Mouse (Mus musculus) WW6 (cell line): ENCODE results near the gene Wnk1.
"Not testable (repeated sequence)": the region's sequence is repeated elsewhere in the genome, so short reads cannot be mapped to it uniquely, and the experiment has no call there.

Experiments
- DNase-seq: peaks from one replicate; pipeline ENCODE4 v3.0.0-alpha.2; 2013; ENCODE audit warnings: low read depth, low spot score

The Wnk1 gene

DNA sequence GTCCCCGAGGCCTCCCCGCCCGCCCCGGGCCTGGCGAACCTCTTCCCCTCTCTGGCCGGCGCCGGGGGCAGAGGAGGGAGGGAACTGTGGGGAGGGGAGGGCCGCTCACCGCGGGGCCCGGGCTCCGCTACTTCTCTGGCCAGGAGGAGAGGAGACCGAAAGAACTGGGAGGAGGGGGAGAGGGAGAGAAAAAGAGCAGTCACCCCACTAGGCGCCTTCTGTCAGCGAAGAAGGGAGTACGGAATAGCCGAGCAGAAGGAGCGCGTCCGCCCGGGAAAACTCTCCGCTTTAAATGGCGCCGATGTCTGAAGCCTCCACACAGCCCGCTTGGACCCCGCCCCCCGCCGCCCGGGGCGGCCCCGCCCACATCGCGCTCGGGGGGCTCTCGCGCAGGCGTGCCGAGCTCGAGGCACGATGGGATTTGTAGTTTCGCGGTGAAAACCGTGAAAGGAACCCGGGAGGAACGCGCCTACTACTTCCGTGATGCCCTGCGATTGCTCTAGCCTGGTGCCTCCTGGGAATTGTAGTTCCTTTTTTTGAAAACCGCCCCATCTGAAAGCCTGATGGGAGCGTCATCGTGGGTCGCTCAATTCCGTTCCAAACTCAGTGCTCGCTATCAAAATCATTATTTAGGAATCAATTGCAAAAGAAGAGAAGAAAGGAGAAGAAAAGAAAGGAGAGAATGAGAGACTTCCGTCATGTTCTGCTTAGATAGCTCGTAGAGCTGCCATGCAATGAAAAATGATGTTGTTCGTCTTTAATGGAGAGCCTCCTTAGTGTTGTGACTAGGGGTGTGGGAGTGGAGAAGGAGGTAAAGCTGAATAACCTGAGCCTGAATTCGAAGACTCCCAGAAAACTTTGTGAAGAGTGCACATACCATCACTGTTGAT lies at the start of gene Wnk1:
Gene Wnk1 (minus strand): TSS at position 307 of the 890 bp plus-strand sequence.
- DNase-seq, result peak; percentile 98

DNA sequence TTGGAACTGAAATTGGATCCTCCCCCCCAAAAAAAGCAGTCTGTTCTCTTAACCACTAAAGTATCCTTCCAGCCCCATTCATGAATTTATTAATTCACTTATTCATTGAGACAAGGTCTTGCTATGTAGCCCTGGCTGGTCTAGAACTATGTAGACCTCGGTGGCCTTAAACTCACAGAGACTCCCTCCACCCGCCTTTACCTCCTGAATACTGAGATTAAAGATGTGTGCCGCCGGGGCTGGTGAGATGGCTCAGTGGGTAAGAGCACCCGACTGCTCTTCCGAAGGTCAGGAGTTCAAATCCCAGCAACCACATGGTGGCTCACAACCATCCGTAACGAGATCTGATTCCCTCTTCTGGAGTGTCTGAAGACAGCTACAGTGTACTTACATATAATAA lies 48.6 kb upstream of the Wnk1 start:
- DNase-seq, result not testable (repeated sequence)

DNA sequence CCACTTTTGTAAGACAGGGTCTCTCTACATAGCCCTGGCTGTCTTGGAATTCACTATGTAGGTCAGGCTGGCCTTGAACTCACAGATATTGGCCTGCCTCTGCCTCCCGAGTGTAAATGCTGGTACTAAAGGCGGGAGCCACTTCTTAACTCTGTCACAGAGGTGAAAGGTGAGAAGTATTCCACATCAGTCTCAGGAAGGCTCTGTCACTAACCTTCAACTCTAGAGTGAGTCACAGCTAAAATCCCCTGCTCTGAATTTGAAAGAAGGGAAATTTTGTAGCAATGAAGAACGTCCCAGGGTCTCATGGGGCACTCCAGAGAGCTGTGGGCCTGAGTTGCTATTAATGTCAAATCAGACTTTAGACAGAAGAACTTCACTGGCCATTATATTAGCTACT lies 47.4 kb upstream of the Wnk1 start:
- no peak for DNase-seq

DNA sequence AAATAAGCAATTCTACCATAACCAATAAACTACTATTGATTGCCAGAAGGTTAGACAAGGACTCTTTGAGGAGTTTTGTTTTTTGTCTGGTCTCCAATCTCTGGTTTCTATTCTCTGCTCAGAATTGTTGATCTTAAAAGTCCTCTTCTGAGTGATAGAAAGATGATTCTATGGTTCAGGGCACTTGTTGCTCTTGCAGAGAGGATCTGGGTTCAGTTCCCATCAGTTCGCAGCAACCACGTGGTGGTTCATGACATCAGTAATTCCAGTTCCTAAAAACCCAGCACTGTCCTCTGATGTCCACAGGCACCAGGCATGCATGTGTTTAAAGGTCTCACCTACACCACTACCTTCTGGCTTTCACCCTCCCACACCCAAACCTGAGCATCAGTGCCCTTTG lies 46.5 kb upstream of the Wnk1 start:
- no peak for DNase-seq

DNA sequence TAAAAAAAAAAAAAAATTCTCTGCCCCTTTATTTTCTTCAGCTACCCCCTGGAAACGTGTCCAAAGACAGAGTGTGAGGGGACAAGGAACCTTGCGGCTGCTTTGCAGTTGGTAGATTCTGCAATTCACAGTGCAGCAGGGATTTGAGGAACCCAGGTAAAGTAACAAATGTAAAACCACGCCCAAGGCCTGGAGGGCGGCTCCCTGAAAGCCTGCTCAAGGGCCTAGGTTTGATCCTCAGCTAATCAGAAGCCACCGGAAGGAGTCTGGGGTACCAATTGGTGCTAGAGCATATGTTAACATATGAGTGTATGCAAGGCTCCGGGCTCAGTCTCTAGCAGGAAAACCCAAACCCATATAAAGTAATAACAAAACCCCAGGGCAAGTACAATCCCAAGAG lies 45.0 kb upstream of the Wnk1 start:
- no peak for DNase-seq

DNA sequence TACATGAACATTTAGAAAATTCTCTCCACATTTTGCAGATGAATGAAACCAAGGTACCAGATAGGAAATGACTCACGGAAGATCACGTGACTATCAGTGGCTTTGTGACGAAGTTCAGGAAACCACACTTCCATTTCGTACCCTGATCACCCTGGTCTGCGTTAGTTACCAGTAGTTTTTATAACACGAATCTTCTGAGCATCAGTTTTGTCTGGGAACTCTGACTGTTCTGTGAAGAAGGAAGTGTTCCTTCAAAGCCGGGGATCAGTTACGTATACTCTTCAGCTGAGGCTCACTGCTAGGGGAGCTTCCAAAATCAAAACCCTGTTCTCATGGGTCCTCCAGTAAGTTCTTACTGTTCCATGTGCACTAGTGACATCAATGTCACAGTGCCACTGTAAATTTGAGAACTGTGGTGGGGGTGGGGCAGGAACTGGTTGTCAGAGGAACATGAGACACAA lies 44.5 kb upstream of the Wnk1 start:
- no peak for DNase-seq

DNA sequence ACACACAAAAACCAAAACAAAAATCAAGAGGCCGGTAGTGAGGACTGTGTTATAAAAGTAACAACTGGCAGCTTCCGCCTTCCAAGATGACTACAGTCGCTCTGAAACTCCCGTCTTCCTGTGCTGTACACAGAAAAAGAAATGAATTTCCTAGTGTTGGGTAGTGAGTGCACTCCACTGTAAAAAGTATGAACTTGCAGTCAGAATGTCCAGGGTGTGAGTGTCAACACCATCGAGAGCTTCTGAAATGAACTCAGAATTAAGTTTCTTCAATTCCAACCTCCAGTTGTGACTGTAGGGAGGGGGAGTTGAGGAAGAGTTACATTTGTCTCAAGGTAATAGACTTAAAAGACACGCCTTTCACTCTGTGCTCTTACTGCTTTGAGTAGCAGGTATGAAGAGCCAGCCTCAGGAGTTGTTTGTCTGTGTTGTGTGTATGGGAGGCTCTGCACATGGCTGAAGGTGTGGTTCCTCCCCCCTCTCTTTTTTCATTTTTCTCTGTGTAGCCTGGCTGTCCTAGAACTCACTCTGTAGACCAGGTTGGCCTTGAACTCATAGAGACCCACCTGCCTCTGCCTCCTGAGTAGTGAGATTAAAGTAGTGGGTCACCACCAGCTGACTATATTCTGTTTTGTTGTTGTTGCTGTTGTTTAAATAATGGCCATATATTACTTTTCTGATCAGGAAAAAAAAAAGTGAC lies 43.9 kb upstream of the Wnk1 start:
- no peak for DNase-seq

DNA sequence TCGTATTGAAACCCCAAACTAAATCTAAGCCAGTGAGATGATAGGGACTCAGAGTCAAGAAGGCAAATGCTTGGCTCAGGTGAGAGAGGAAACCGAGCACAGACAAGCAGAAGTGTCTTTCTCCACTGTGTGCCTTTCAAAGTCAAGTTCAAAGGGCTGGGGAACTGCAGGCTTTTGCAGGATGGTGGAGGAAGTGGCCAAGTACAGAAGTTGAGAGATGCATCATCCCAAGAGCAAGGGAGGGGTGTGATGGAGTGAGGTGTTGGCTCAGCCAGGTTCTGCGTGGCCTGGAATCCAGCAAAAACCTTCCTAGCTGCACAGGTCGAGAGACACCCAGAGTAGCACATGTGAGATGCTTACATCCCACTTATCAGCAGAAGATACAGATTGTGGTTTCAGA lies 43.0 kb upstream of the Wnk1 start:
- no peak for DNase-seq

DNA sequence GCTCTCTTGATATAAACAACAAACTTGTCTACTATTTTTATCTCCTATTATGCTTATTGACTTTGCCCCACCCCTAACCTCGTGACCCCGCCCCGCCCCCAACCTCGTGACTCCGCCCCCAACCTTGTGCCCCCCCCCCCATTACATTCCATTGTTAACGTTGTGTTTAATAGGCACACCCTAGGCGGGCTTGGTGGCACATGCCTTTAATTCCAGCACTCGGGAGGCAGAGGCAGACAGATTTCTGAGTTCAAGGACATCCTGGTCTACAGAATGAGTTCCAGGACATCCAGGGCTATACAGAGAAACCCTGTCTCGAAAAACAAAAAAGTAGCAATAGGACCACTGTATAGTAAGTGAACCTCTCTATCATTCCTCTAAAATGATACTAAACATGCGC lies 41.1 kb upstream of the Wnk1 start:
- no peak for DNase-seq

DNA sequence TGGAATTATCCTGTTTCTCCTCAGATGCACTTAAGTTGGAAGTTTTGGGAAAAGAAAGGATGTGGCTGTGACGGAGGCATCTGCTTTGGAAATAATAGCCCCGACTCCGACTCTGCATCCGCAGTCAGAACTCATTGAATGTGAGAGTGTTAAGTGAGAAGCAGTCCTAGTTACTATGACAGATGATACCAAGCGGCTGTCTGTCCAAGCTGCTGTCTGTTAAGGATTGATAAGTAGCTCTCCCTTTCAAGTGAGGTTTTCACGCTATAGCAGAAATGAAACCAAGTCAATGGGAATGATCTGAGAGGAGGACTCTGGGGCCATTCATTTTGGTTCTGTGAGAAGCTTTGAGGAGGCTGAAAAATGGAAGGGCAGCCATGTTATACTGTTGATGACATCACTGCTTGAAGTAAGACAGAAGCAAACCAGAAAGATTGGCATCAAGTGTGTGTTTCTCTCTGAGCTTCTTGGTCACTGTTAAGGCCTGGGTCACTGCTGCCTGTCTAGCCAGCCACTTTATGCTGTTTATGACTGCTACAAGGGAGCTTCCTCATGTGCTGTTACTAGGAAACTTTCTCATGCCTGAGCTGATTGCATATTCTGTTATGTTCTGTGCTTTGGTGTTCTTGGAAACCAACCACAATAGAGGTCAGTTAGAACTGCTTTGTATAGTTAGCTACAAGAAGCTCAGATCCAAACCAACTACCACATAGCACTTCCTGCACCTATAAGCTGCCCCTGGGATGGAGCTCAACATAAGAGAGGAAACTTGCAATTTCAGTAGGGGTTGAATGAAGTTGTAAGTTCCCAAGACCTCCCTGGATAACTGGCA lies 38.4 kb upstream of the Wnk1 start:
- DNase-seq, result no peak

DNA sequence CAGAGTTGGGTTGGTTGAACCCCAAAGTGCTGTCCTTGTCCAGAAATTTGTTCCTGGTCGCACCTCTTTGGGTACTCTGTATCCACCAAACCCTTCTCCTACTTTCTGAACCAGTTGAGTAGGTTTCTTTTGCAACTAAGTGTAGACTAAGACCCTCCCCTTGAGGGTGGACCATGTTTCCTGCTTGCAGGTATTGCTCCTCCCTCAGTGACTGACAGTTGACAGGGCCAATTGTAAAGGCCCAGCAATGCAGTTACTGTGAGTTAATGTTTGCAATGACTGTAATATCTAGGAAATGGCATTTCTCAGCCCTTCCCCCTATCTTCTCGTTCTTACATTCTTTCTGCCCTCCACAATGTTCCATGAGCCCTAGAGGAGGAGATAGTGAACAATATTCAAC lies 34.2 kb upstream of the Wnk1 start:
- DNase-seq, result no peak

DNA sequence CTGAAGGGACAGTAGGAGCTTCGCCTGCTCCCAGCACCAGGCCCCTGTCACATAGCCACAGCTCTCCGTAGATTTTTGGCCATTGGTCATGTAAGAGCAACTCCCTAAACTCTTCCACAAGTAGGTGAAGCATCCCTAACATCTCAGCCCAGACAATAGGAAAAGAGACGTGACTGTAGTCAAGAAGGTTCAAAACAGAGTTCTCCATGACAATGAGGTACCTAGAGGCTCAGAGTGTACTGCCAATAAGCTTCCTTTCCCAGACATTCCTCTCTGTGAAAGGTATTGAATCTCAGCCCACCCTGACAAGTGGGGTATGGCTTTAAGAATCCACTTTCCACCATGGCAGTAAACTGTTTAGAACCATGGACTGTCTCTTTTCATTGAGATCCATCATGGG lies 31.1 kb upstream of the Wnk1 start:
- no peak for DNase-seq

DNA sequence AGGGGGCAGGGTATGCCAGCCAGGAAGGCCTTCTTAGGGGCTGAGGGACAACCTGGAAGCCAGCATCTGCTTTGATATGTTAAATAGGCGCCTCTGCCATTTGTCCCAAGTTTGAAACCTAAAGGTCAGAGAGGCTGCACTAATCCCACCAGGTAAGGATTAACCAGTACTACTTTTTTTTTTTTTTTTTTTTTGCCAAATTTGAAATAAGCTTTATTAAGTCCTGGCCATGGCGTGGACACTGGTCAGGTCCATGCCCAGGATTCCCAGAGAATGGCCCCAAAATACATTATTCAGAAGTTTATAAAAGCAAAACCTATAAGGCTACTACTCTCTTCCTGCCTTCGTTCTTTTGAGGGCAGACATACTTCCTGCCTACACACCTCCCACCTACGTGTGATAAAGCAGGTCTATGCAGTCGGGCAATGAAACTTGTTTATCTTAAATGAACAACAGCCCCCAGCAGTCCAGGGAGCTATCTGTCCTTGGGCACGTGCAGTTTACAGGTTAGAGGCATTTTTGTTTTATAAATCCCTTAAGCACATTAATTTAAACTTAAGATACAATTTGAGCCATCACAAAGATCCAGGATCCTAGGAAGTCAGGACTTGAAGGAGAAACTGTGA lies 27.2 kb upstream of the Wnk1 start:
- no peak for DNase-seq

DNA sequence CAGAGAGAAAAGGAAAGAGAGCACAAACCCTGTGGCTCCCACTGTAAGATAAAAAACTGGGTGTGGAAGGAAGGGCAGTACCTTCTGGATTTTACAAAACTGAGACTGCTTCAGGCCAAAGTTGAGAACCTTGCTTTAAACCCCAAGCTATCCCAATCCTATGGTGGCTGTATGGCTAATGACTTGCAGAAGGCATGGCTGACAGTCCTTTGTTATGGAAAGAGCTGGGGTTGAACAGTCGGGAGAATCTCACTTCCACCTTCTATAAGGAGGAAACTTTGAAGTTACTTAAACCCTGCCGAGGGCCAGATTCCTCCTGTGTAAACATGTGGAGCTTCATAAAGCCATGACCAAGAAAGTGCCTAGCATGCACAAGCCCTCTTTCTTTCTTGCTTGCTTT lies 26.2 kb upstream of the Wnk1 start:
- peak; percentile 43 for DNase-seq

DNA sequence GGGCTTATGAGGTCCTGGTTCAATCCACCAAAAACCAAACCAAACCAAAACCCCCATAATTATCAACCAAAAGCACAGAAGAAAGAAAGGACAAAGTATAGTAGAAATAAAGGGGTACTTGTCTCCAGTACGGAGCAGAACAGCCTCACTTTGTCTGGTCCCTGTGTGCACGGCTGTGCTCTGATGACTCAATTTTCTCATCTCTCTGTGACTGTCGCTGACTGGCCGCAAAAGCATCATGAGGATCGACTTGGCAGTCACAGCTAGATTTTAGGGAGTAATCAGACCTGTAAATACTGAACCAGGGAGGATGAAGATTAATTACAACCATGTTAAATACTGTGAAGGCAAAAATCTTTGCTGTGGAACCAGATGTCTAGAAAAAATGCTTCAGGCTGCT lies 24.5 kb upstream of the Wnk1 start:
- DNase-seq, result no peak

DNA sequence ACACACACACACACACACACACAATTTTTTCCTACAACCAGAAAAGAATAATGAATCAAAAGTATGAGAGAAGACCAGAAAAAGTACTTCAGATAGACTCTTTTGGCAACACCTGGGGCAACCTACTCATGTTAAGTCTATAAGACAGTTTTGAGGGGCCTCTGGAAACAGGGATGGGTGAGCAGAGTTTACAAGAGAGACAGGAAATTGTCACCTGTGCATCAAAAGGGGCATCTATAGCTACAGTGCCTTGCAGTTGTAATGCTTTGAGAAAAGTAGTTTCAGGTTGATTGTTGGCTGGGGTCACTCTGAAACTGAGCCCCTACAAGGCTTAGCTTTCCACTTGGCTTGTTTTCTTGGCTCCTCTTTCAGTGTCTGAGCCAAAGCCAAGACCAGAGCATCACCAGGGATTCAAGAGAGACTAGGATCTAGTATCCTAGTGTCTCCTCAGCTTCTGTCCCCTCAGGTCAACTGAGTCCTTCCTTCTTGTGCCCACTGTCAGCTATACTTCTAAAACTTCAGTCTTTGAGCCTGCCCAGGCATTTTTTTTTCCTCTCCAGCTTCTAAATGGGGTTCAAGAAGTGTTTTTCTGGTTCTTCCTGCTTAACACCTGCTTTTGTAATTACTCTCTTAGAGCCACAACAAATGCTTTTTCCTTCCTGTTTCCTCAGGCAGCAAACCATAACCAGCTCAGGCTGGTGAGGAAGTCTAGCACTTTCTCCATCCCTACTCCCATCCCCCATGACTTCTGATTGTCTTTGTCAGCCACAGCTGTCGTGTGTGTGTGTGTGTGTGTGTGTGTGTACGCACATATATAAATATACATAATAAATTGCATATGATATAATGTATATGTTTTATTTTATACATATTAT lies 17.4 kb upstream of the Wnk1 start:
- DNase-seq, result no peak

DNA sequence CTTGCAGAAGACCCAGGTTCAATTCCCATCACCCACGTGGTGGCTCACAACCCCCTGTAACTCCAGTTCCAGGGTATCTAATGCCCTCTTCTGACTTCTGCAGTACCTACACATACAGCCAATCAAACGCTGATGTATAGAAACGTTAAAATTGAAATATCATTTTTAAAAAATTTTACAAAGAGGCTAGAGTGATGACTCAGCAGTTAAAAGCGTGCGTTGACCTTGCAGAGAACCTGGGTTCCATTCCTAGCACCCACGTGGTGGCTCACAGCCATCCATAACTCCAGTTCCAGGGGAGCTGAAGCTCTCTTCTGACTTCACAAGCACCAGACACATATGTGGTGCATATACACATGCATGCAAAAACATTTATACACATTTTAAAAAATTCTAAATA lies 15.9 kb upstream of the Wnk1 start:
- no peak for DNase-seq

DNA sequence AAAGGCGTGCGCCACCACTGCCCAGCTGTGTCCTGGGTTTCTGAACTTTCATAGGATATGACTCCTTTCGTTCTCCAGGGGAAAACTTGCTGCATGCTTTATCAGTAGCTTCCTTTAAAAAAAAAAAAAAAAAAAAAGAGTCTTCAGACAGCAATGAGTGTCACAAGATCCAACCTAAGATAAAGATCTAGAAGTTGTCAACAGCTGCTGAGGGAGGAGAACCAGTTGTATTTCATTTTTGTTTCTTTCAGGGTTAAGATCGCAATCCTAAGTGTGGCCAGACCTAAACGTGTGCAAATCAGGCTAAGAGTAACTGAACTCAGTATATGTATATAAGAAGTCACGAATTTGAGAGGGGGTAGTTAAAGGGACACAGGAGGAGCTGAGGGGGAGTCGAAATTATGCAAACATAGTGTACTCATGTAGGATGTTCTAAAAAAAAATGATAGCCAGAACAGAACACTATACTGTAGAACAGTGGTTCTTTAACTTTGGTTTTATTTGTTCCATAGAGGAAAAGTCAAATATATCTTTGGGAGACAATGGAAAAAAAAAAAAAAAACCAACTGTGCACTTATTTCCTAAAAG lies 9.3 kb upstream of the Wnk1 start:
- no peak for DNase-seq

DNA sequence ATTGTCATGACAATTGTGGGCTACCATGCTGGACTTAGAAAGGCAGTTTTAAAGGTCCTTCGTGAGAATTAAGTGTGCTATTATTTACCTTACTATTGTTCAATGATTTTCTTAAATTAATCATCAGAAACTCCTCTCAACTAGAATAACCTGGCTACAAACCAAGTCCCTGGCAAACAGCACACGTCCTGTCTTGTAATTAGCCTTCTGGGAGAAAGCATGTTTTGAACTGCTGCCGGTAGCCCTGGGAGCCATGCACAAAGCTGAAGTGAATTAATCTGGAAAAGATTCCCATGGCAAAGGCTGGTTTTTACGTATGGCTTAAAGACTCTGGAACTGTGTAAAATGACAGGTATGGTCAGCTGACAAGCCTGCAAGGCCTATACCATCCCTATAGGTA lies 6.9 kb upstream of the Wnk1 start:
- no peak for DNase-seq

DNA sequence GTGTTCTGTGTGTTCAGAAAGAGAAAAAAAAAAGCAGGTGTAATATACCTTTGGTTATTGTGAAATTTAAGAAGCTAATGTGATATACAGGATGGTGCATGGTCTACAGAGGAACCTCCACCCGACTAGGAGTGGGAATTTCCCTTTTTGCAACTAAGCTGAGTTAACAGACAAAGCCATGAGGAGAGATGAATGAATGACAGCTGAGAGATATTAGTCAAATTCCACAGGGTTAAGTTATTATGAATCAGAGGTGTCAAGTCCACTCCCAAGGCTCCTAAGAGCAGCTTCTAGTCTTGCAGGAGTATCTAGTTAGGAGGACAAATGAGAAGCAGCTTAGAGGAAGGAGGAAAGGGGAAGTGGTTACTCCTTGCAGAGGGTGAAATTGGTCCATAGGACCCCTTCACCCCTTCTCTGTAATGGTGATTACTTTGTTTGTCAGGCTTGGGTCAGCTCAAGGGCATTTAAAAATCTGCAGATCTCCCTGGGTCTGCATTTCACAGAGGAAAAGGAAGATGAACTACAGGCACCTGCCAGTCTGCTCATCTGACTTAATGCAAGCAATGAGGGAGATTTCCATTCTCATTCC lies 4.3 kb upstream of the Wnk1 start:
- DNase-seq, result no peak
